Mouse (Mus musculus): Measurements from ENCODE around the gene Hs3st3a1. TPM values are rescaled to one million over a fixed set of nuclear protein-coding genes. Genes with fewer than 3 reads are reported as not detected.

Gene Hs3st3a1
- total RNA-seq, 2 experiments from 2014 or later: 0.27 to 0.30 TPM

DNA sequence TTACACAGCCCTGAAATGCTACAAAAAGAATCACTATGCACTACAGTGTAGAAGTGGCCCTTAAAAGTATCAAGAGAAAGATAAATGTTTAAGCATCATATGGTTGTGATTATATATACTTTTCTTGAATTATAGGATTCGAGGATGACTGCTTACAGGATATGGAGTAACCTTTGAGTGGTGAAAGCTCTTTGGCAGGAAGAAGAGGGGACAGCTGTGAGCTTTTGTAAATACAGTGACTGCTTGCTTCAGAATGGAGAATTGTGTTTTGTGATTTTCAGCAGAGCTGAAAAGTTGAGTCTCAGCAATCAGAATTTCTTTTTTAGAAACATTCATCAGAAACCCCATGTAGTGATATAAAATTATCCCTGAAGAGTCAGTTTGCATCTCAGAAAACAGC is 124.3 kb downstream of the Hs3st3a1 start:
- no peak for DNase-seq

DNA sequence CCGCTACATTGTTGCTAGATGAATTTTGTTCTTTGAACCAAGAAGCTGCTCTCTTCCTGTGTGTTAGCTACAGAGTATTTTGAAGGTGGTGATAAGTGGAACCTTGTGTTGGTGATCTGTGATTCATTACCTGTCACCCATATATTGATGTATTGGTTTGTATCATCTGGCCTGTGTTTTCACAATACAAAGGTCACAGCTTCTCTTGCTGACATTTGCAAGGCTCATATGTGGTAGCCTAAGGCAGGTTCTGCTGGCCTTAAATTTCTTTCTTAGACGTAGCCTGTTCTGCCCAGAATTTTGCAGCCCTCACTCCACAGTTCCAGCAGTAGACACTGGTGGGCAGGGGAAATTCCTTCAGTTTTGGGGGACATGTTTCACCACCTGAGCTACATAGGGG is 125.3 kb downstream of the Hs3st3a1 start:
- no peak for DNase-seq

DNA sequence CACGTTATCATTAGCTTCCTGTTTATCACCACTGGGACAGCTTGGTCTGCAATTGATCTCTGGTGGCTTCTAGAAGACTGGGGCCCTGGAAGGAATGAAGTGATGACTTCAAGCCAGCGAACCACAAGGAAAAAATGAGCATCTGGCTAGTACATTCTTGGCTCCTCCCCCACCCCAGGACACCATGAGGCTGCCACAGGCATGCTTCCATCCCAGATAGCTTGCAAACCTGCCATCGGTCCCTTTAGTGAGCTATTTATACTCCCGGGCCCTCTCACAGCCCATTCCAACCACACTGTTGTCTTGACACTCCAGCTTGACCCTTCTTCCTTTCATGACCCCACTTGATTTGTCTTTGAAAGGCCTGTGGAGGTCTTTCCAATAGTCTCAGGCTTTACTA is 127.6 kb downstream of the Hs3st3a1 start:
- no peak for DNase-seq

Other genes with a start within 250 kb of the Hs3st3a1 start
- under 1 TPM; 0.22 to 0.51 TPM for gene F930015N05Rik, start 1.3 kb downstream of the Hs3st3a1 start, total RNA-seq (2021)